Mouse (Mus musculus) gastrocnemius, adult 2 months (tissue): ENCODE results near the gene Rbms3. TPM values are rescaled to one million over a fixed set of nuclear protein-coding genes. Genes with fewer than 3 reads are reported as not detected.
A peak's percentile ranks its signal among the peaks of the same experiment; 100 is the strongest.

Experiments used
- DNase-seq: peaks from one replicate; pipeline ENCODE4 v3.0.0; 2022
- H3K27ac ChIP-seq: fragments of 200-600 bp; 2 replicates; pipeline ENCODE4 v1.8.1; 2022; ENCODE audit warnings: mild to moderate bottlenecking
- H3K4me3 ChIP-seq: fragments of 200-600 bp; 2 replicates; pipeline ENCODE4 v1.8.1; 2022; ENCODE audit warnings: mild to moderate bottlenecking, moderate library complexity
- CTCF ChIP-seq: fragments of 200-600 bp; IDR thresholded peaks from 2 replicates; pipeline ENCODE4 v1.8.1; 2022; ENCODE audit warnings: antibody characterized with exemption, mild to moderate bottlenecking, moderate library complexity
- intact Hi-C: fragments of 180-260 bp; cut with DNase I; formaldehyde crosslinking; loops from one replicate; pipeline ENCODE4 v1.15.1; 2025
- total RNA-seq, 2 experiments: library from RNA; stranded (reverse); gene quantifications; 2 replicates each; pipeline ENCODE4 v1.2.3; 2021

Gene Rbms3
- total RNA-seq, 2 experiments from 2014 or later, result 5.8 to 8.1 TPM

DNA sequence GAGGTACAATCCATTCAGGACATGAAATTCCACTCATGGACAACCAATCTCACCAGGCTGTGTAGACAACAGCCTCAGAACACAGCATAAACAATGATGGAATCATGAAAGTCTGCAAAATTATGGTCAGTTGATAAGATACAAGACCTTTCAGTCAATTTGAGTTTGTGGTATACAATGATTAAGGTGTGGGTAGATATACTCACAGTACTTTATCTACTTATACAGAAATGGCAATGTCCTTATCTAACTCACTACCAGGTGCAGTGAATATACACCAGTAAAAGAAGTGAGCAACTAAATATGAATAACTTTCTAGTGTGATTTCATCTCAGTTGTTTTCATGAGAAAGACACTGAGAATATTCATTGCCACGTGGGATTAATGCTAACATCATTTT, 796.9 kb downstream of the Rbms3 start:
- Histone ChIP-seq H3K4me3 (no peak overlapping the region), H3K27ac (no peak overlapping the region)
- DNase-seq, result no peak
- intact Hi-C loops, result no loop called here
- no peak for TF ChIP-seq CTCF

DNA sequence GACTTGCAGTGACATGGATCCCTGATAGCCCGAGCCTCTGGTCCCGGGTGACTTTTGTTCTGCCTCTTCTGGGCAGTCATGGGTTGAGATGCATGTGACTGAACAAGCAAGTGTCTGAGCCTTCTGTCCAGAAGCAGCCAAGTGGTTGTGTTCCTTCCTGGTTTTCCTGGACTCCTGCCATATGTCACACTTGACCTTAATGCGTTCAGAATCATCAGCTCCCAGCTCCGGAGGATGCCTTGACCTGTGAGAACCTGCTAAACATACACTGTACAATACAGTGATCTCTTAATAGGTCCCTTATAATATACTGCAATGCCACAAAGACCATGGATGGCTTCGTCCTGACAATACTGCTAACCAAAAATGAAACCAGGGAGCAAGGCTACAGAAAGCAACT, 798.3 kb downstream of the Rbms3 start:
- no peak for DNase-seq
- no peak for TF ChIP-seq CTCF
- Histone ChIP-seq H3K4me3 (no peak overlapping the region), H3K27ac (no peak overlapping the region)
- intact Hi-C loops, result no loop called here

DNA sequence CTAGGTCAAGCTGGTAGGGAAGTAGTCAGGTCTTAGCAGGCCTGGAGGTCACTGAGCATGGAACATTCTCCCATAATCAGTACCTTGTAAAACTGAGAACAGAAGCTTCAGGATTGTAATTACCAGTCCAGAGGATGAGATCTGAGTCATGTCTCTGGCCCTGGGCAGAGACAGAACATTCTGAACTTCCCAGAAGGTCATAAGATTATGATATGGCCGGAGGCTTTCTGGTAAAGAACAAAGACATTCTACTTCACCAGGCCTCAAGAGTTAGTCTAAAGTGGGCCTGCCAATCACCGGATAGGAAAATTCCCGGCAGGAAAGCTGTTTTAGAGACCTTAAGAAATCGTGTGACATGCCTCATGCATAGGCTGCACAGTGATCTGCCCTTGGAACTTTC, 799.8 kb downstream of the Rbms3 start:
- no peak overlapping the region for H3K27ac ChIP-seq
- H3K4me3 ChIP-seq, result no peak overlapping the region
- intact Hi-C loops, result no loop called here
- TF ChIP-seq CTCF, result no peak
- DNase-seq, result no peak

- intact Hi-C loops, result no loop called here
- H3K4me3 ChIP-seq, result no peak overlapping the region
- no peak overlapping the region for H3K27ac ChIP-seq
- DNase-seq, result no peak
- TF ChIP-seq CTCF, result no peak
These were observed 808.1 kb downstream of the Rbms3 start for GRCm38 (mm10) chr9:116821601-116822000.

DNA sequence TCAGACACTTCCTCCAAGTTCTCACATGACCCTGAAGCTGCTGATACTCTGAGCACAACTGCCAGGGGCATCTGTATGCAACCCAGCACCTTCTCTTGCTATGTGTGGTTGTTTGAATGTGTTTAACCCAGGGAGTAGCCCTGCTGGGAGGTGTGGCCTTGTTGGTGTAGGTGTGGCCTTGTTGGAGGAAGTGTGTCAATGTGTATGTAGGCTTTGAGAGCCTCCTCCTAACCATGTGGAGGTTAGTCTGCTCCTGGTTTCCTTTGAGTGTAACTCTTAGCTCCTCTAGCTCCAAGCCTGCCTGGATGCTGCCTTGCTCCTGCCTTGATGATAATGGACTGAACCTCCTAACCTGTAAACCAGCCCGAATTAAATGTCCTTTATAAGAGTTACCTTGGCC, 812.5 kb downstream of the Rbms3 start:
- DNase-seq, result no peak
- intact Hi-C loops, result no loop called here
- no peak overlapping the region for H3K4me3 ChIP-seq
- no peak overlapping the region for H3K27ac ChIP-seq
- TF ChIP-seq CTCF, result no peak

- H3K4me3 ChIP-seq, result no peak overlapping the region
- intact Hi-C loops, result no loop called here
- H3K27ac ChIP-seq, result no peak overlapping the region
- TF ChIP-seq CTCF, result no peak
- no peak for DNase-seq
These were observed 815.1 kb downstream of the Rbms3 start for GRCm38 (mm10) chr9:116814495-116815094.

- intact Hi-C loops, result no loop called here
- DNase-seq, result no peak
- TF ChIP-seq CTCF, result no peak
- Histone ChIP-seq H3K4me3 (no peak overlapping the region), H3K27ac (no peak overlapping the region)
These were observed 816.3 kb downstream of the Rbms3 start for GRCm38 (mm10) chr9:116813396-116813795.

GRCm38 (mm10) chr9:116809260-116809659, 820.5 kb downstream of the Rbms3 start:
- intact Hi-C loops, result no loop called here
- TF ChIP-seq CTCF, result no peak
- no peak overlapping the region for H3K27ac ChIP-seq
- DNase-seq, result no peak
- H3K4me3 ChIP-seq, result no peak overlapping the region

- TF ChIP-seq CTCF, result no peak
- DNase-seq, result no peak
- Histone ChIP-seq H3K27ac (peak overlapping the region; percentile 60), H3K4me3 (no peak overlapping the region)
- intact Hi-C loops, result no loop called here
These were observed 821.3 kb downstream of the Rbms3 start for GRCm38 (mm10) chr9:116808401-116808800.

- H3K4me3 ChIP-seq, result no peak overlapping the region; the same call in 1 of the 2 replicates
- intact Hi-C loops, result no loop called here
These were observed 822.3 kb downstream of the Rbms3 start for GRCm38 (mm10) chr9:116807166-116808081.

GRCm38 (mm10) chr9:116803292-116803731, 826.4 kb downstream of the Rbms3 start:
- no peak for TF ChIP-seq CTCF

More at GRCm38 (mm10) chr9:116807166-116808081, 822.3 kb downstream of the Rbms3 start:
- no peak for TF ChIP-seq CTCF
- peak overlapping the region; percentile 60 for H3K27ac ChIP-seq
- peak; percentile 45 for DNase-seq

DNA sequence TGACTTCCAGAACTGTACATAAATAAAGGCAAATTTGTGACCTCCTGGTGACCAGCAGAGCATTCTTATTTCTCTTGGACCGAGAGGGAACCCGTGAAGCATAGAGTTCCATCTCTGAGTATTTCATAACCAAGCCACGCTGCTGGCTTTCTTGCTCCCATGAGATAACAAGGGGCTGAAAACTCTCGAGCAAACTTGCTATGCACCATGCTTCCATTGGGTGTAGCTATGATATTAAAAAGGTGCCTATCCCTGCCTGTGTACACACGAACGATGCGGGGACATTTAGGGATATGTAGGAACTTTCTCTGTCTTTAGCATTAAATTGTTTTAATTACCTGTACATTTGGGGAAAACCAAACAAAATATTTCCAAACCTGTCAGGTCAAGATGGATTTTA, 827.1 kb downstream of the Rbms3 start:
- no peak for DNase-seq
- Histone ChIP-seq H3K27ac (no peak overlapping the region), H3K4me3 (no peak overlapping the region)
- peak; percentile 40 for TF ChIP-seq CTCF
- intact Hi-C loops, result no loop called here

More at GRCm38 (mm10) chr9:116803292-116803731, 826.4 kb downstream of the Rbms3 start:
- intact Hi-C loops, result no loop called here
- DNase-seq, result no peak
- Histone ChIP-seq H3K4me3 (no peak overlapping the region), H3K27ac (no peak overlapping the region)

DNA sequence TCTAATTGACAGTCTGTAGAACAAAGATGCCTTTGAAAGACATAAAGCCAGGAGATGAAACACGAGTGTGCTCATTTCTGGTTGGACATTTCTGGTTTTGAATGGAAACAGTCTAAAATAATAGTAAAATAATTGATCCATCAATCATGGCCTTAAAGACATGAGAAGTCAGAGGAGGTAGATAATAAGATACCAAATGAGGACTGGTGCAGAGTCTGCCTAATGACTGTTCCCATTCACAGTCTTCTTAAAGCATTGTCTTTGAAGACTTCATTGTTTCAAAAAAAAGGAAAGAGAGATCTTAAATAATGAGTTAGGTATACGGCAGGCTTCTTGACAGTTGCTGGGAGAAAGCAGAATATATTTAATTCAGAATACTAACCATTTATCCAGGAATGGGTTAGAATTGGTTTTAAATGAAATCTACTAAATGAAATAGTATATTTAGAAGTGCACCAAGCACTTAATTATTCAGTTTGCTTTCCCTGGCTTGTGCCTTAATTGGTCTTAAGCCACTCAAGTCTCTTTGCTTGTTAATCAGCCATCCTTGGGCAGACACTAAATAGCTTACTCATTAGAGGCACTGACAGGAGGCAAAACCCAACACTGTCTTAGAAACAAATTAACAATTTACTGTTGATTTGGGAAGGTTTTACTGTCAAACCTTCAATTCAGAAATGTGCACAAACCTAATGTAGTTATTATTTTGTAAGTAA, 834.3 kb downstream of the Rbms3 start:
- no peak for DNase-seq
- TF ChIP-seq CTCF, result no peak
- no peak overlapping the region for H3K4me3 ChIP-seq
- intact Hi-C loops, result no loop called here
- H3K27ac ChIP-seq, result no peak overlapping the region
